Mouse (Mus musculus) kidney, postnatal 0 days (tissue): Measurements from ENCODE around the gene Nr5a2. TPM values are rescaled to one million over a fixed set of nuclear protein-coding genes. Genes with fewer than 3 reads are reported as not detected.

Experiments
- ATAC-seq: fragments of 200-750 bp; cut with Nextera tagmentation; replicated peaks from 2 replicates; pipeline ENCODE4 v1.8.0; 2017; ENCODE audit warnings: low read depth, moderate number of reproducible peaks, moderate TSS enrichment, moderate library complexity; ENCODE audit not compliant: low FRiP score
- DNase-seq: peaks from one replicate; pipeline ENCODE4 v3.0.0-alpha.2; 2016; ENCODE audit warnings: low spot score
- H3K27ac ChIP-seq: fragments of 300-500 bp; sonication (generic); 2 replicates; pipeline ENCODE4 v1.5.1; 2014; ENCODE audit warnings: mild to moderate bottlenecking
- H3K27me3 ChIP-seq: fragments of 300-500 bp; sonication (generic); 2 replicates; pipeline ENCODE4 v1.6.1; 2014; ENCODE audit warnings: low read length, mixed read lengths; ENCODE audit not compliant: insufficient read depth
- H3K36me3 ChIP-seq: fragments of 300-500 bp; sonication (generic); 2 replicates; pipeline ENCODE4 v1.6.1; 2014; ENCODE audit warnings: low read length, mixed read lengths; ENCODE audit not compliant: insufficient read depth
- H3K4me1 ChIP-seq: fragments of 300-500 bp; sonication (generic); replicated peaks from 2 replicates; pipeline ENCODE4 v1.6.1; 2014; ENCODE audit warnings: antibody characterized with exemption, low read length, mixed read lengths; ENCODE audit not compliant: insufficient read depth
- H3K4me2 ChIP-seq: fragments of 300-500 bp; sonication (generic); 2 replicates; pipeline ENCODE4 v1.6.1; 2014; ENCODE audit warnings: mild to moderate bottlenecking, low read length, moderate library complexity, mixed read lengths
- H3K4me3 ChIP-seq: fragments of 300-500 bp; sonication (generic); replicated peaks from 2 replicates; pipeline ENCODE4 v1.5.1; 2014; ENCODE audit warnings: low read depth, low read length
- H3K9ac ChIP-seq: fragments of 300-500 bp; sonication (generic); 2 replicates; pipeline ENCODE4 v1.6.1; 2014; ENCODE audit warnings: low read depth, low read length
- H3K9me3 ChIP-seq: fragments of 300-500 bp; sonication (generic); replicated peaks from 2 replicates; pipeline ENCODE4 v1.6.1; 2016; ENCODE audit warnings: low read length, inconsistent platforms, mixed read lengths
- CTCF ChIP-seq: IDR thresholded peaks from 2 replicates; pipeline ENCODE4 v1.5.1; 2016; ENCODE audit warnings: antibody characterized with exemption, low read depth, mild to moderate bottlenecking, moderate library complexity
- WGBS: fragments of 180-500 bp; shearing (Covaris S2); extraction: QIAGEN DNeasy Blood & Tissue Kit; methylation state at CpG from one replicate; pipeline ENCODE4 v1.1.7; 2014; 5-methylcytosine and 5-hydroxymethylcytosine counted together
- polyA plus RNA-seq: library from polyadenylated mRNA; unstranded; fragments of >200 nt; fragmentation: Nextera tagmentation; extraction: Ambion mirVana; gene quantifications from 2 replicates; pipeline ENCODE4 v1.2.1, GENCODE M21; 2015

Gene Nr5a2
- polyA plus RNA-seq, 1 experiment from 2014 or later = 0.34 TPM

GRCm38 (mm10) chr1:136958185-136958584 is 2.1 kb downstream of the Nr5a2 start:
- no peak for DNase-seq
- Histone ChIP-seq H3K36me3 (no peaks in the 10 kb centered on the region), H3K4me3 (no peak overlapping the region), H3K9ac (no peak overlapping the region), H3K27me3 (peaks cover 30% of the 10 kb centered on the region), H3K9me3 (no peaks in the 10 kb centered on the region), H3K4me2 (no peak overlapping the region), H3K4me1 (no peaks in the 10 kb centered on the region), H3K27ac (no peak overlapping the region)
- no peak for ATAC-seq
- WGBS = 5% methylated on average over 8 of the region's 13 CpGs
- TF ChIP-seq CTCF = no peak

DNA sequence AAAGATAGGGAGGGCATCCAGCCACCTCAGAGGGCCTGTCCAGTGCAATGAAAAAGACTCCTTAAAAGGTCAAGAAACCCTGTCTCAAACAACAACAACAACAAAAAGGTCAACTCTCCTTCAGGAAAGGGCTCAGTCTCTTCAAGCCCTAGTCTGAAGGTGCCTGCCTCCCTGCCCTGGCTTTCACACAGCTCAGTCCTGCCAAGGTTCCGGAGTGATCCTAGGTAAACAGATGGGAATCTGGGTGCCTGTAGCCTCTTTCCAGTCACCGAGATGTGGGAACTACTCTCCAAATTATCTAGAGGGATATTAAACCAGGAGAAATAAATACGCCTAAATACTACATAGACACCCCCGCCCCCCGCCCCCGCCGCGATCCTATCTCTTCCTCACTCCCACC is 2.6 kb downstream of the Nr5a2 start:
- no peak overlapping the region for H3K4me3 ChIP-seq
- no peaks in the 10 kb centered on the region for H3K9me3 ChIP-seq
- WGBS = 32% methylated on average over 8 of the region's 8 CpGs
- peaks cover 35% of the 10 kb centered on the region for H3K27me3 ChIP-seq
- no peak for TF ChIP-seq CTCF
- H3K4me2 ChIP-seq = no peak overlapping the region
- H3K27ac ChIP-seq = no peak overlapping the region
- DNase-seq (no peak), ATAC-seq (no peak)
- H3K9ac ChIP-seq = no peak overlapping the region
- H3K36me3 ChIP-seq = no peaks in the 10 kb centered on the region
- H3K4me1 ChIP-seq = peaks cover 5% of the 10 kb centered on the region; the same call in 1 of the 2 replicates

- no peaks in the 10 kb centered on the region for H3K9me3 ChIP-seq
- WGBS = 37% methylated on average over 3 of the region's 3 CpGs
- no peak for ATAC-seq
These were observed 6.1 kb downstream of the Nr5a2 start for GRCm38 (mm10) chr1:136954108-136954494.

DNA sequence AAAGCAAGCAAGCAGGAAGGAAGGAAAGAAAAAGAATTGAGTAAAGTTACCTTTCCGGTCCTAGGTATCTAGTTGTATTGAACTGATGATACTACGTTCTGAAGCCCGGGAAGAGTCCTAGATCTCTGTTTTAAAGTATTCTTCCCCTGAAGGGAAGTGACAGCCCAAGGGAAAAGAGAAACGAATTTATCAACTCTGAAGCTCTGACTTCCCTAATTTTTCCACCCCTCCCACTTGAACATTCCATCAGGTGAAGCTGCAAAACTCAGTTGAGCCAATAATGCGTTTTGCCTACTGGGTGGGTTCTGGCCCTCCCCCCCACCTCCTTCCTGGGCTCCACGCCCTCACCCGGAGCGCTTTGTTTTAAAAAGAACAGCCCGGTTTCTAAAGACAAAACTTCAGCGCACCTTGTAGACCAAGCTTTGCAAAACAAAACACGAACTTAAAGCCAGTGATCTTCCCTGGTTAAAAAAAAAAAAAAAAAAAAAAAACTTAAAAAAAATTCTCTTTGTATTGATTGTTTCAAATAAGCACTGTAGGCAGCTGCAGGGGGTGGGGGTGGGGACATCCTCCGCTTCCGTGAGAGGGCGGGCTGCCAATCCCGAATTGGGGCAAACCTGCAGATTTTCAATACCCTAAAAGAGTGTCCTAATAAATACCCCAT is 6.7 kb downstream of the Nr5a2 start:
- Histone ChIP-seq H3K27ac (no peak overlapping the region), H3K4me3 (no peak overlapping the region), H3K9ac (no peak overlapping the region), H3K27me3 (peaks cover 59% of the 10 kb centered on the region), H3K9me3 (no peaks in the 10 kb centered on the region), H3K4me1 (peaks cover 5% of the 10 kb centered on the region; the same call in 1 of the 2 replicates), H3K36me3 (no peaks in the 10 kb centered on the region), H3K4me2 (no peak overlapping the region)
- no peak for TF ChIP-seq CTCF
- 8% methylated on average over 15 of the region's 15 CpGs for WGBS
- ATAC-seq = no peak
- DNase-seq = no peak

More at GRCm38 (mm10) chr1:136954108-136954494, 6.1 kb downstream of the Nr5a2 start:
- Histone ChIP-seq H3K4me1 (peaks cover 5% of the 10 kb centered on the region; the same call in 1 of the 2 replicates), H3K36me3 (no peaks in the 10 kb centered on the region), H3K9ac (no peak overlapping the region), H3K27me3 (peaks cover 59% of the 10 kb centered on the region), H3K4me2 (no peak overlapping the region), H3K4me3 (no peak overlapping the region), H3K27ac (no peak overlapping the region)
- no peak for DNase-seq
- no peak for TF ChIP-seq CTCF

DNA sequence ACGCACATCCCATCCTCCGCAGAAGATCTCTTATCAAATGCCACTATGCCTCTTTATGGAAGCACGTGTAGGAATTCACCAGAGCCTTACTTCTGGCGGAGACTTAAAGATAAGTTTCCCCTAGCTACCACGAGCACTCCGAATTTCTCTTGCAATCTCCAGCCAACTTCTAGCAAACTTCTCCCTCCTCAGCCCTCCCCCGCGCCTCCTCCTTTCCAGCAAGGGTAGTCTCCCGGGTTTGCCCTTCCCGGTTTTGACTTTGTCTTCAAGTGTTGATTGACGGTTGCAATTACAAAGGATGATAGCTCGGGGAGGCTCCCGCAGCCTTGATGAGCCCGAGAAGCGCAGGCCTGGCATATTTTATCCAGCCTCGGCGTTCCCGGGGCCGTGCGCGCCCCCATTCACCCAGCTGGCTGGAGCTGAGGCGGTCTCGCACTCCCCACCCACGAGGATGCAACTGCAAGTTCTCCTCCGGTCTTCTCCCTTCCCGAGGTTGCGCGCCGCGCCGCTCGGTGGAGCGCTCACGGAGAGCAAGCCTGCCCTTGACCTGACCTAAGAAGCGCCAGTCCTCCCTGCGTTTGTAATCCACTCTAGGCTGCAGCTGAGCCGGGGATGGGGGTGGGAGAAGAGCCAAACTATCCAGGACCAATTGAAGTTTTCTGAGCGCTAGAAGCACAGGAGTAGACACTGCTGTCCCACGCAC is 7.5 kb downstream of the Nr5a2 start:
- Histone ChIP-seq H3K4me1 (peaks cover 5% of the 10 kb centered on the region; the same call in 1 of the 2 replicates), H3K4me2 (peak overlapping the region; percentile 55), H3K9me3 (no peaks in the 10 kb centered on the region), H3K27me3 (peaks cover 55% of the 10 kb centered on the region), H3K9ac (no peak overlapping the region), H3K4me3 (peak overlapping the region; percentile 29), H3K36me3 (no peaks in the 10 kb centered on the region), H3K27ac (no peak overlapping the region)
- TF ChIP-seq CTCF = no peak
- DNase-seq = peak; percentile 42
- ATAC-seq = no peak
- WGBS = 1% methylated on average over 39 of the region's 39 CpGs

DNA sequence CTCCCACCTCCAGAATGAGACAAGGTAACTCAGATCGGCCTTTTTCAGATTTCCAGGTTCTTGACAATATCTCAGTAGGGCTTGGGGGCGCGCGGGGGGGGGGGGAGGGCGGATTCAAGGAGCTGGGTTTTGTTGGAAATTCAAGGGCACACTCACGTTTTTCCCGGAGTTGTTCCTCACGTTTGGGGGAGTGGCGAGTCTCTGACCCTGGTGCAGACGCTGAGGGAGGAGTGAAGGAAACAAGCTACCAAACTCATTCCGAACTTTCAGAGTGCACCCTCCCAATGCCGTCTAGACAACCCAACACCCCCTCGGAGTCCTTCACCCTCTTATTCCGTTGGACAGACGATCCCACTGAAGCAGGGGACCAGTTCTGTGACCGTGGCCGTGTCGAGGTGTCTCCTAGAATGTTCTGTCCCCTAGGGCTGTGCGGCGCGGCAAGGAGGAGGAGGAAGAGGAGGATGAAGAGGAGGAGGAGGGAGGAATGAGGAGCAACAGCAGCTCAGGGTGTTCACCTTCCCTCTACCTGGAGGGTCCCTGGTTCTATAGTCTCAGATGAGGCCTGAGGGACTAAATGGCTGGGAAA is 8.2 kb downstream of the Nr5a2 start:
- no peak for DNase-seq
- no peak overlapping the region for H3K9ac ChIP-seq
- H3K27me3 ChIP-seq = peaks cover 60% of the 10 kb centered on the region
- peaks cover 8% of the 10 kb centered on the region for H3K4me1 ChIP-seq
- H3K4me3 ChIP-seq = peak overlapping the region; percentile 29
- H3K4me2 ChIP-seq = peak overlapping the region; percentile 55; the same call in 1 of the 2 replicates
- no peaks in the 10 kb centered on the region for H3K36me3 ChIP-seq
- H3K9me3 ChIP-seq = no peaks in the 10 kb centered on the region
- no peak overlapping the region for H3K27ac ChIP-seq
- no peak for ATAC-seq
- no peak for TF ChIP-seq CTCF
- WGBS = 4% methylated on average over 17 of the region's 21 CpGs
